Mouse (Mus musculus) frontal cortex, postnatal 36 days (tissue): ENCODE results near the gene Gm19935.

Experiments
- DNase-seq, 2 experiments: peaks; one replicate each; pipeline ENCODE4 v3.0.0; 2022; ENCODE audit warnings: low spot score in 2 of 2

The Gm19935 gene

DNA sequence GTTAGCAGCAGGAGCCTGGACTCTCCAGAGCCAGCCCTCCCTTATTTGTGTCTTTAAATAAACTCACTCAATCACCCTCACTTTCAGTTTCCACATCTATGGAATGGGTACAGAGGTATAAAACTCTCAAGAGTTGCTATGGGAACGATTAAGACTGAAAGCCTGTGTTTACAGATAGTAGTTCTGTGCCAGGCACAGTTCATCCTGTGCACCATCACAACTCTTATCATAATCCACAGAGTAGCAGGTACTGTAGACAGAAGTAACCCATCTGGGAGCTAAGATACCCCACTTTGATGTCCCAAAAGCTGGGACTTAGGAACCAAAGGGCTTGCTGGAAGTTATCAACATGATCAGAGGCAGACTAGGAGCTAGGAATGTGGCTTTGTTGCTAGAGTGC, 12.6 kb upstream of the Gm19935 start:
- DNase-seq, result no peak

- peak in 1 of 2 experiments; percentile 32 for DNase-seq
Measured at GRCm38 (mm10) chr8:90828987-90829740, 12.0 kb upstream of the Gm19935 start.

- peak; percentile 97 to 99 for DNase-seq
Measured at GRCm38 (mm10) chr8:90828181-90828986, 11.2 kb upstream of the Gm19935 start, which contains the start of gene Chd9. Chd9 (plus strand) TSS chr8:90828352.

GRCm38 (mm10) chr8:90825459-90825871, 8.3 kb upstream of the Gm19935 start:
- no peak for DNase-seq

GRCm38 (mm10) chr8:90822443-90822842, 5.2 kb upstream of the Gm19935 start:
- DNase-seq, result no peak

- no peak for DNase-seq
Measured at GRCm38 (mm10) chr8:90820321-90820696, 3.1 kb upstream of the Gm19935 start.

DNA sequence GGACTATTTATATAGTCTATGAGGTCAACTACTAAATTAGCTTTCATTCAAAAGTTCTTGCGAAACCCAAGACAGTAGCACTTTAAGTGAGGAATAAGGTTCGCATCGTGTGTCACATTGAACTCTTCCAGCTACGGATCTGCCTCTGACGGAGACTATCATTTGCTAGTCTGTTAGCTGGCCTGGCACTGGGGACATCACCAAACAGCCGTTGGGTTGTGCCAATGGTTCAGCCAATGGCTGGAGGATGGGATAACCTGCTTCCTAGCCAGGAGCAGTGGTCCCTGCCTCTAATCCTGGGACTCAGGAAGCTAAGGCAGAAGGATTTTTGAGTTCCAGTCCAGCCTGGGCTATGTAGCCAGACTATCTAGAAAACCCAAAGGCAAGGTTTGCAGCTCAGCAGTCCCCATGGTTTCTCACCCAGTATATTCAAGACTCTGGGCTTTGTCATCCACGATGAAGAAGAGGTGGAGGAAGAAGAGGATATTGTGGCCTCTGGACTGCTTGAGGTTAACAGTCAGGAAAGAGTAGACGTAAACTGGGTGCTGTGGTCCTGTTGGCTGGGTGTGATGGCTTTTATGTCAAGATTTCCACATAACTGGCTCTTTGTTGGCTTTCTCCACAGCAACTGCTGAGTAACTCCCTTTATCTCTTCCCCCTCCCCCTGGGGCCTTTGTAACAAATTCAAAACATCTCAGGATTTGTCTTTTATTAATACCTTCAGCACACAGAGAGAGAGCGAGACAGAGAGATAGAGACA, 2.5 kb upstream of the Gm19935 start:
- no peak for DNase-seq

DNA sequence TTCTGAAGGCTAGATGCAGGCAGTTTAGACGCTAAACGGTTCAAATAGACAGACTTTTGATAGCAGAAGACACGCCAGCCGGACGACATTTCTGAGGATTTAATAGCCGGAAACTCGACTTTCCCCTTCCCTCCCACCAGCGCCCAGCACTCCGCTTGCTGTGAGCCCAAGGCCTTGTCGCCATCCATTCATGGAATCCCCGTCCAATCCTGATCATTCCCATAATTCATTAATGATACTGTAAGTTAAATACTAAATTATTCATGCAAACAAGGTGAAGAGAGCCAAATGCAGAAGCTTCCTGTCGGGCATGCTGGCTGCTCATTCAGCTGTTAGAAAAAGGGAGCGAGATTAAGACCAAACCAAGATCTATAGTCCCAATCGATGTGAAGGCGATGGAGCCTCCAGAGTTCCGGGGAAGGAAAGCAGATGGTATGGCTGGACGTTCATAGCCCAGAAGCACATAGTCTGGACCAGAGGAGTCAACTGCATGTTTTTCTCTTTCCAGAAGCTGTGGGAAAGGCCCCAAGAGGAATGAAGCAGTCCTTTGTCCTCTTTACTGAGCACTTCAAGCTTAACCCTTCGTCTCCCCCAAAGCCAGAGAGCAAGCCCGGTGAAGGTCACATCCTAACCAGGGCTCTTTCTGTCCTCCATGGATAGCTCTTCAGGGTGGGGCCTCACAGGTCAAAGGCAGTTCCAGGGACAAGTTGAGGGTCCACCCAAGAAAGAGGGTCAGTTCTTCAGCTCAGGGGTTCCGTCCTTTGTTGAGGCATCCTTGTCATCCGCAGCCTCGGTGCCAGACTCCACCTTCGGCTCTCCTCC, 921 bp downstream of the Gm19935 start:
- DNase-seq, result no peak

DNA sequence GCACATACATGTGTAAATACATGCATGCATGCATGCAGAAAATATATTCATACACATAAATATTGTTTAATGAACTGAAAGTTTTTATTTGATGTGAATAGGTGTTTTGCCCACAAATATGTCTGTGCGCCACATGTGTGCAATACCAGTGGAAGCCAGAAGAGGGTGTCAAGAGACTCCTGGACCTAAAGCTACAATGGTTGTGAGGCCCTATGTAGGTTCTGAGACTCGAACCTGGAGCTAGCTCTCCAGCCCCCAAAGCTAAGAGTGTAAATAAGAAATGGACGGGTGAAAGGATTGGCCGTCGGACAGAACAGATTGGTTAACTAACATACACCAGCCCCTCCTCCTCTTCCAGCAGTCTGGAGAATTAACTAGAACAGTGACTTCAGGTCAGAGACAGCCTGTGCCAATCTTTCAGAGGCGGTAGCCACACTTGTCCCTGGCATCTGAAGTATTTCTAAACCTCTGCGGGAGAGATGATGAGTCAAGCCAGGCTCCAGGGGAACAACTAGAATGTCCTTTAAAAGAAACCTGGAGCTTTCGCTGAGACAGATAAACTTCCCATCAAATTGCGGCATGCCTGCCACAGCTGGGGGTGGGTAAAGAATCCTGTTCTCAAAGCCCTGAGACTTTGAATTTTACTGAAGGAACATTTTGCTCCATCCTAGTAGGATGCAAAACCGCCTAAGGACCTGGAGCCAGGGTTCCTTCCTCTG, 3.4 kb downstream of the Gm19935 start:
- no peak for DNase-seq

GRCm38 (mm10) chr8:90799473-90799872, 17.7 kb downstream of the Gm19935 start:
- no peak for DNase-seq

- DNase-seq, result peak; percentile 50 to 51
Measured at GRCm38 (mm10) chr8:90794990-90795861, 22.0 kb downstream of the Gm19935 start.

DNA sequence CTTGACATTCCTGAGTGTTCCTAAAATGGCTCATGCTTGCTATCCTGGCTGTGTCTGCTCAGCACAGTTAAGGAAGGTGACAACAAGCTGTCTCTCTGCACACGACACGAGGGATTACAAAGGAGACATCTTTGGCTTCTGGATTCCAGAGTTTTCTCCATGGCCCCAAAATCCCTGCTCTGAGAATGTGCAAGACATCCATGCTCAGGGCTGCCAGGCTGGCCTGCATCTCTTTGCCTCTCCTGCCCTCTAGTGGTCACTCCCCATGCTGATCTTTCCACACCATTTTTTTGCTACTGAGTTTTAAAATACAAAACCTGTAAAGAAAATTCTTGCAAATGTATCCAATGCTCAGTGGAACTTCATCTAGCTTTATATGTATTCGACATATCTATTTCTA, 23.5 kb downstream of the Gm19935 start:
- DNase-seq, result peak; percentile 84 to 90

- DNase-seq, result no peak
Measured at GRCm38 (mm10) chr8:90791616-90792015, 25.6 kb downstream of the Gm19935 start.

- no peak for DNase-seq
Measured at GRCm38 (mm10) chr8:90769791-90770190, 47.4 kb downstream of the Gm19935 start.
